Mouse (Mus musculus): ENCODE measurements around the gene Rnf8. TPM values are rescaled to one million over a fixed set of nuclear protein-coding genes. Genes with fewer than 3 reads are reported as not detected.

The Rnf8 gene
- total RNA-seq, 2 experiments from 2014 or later: 63.0 to 64.2 TPM

GRCm38 (mm10) chr17:29619231-29619630 lies 4.6 kb downstream of the Rnf8 start:
- intact Hi-C loops (cut with DNase I): loop anchor here (10.0 kb wide), 1 partner anchor 266 kb away; no protein-coding TSS in a partner anchor
- DNase-seq: no peak

DNA sequence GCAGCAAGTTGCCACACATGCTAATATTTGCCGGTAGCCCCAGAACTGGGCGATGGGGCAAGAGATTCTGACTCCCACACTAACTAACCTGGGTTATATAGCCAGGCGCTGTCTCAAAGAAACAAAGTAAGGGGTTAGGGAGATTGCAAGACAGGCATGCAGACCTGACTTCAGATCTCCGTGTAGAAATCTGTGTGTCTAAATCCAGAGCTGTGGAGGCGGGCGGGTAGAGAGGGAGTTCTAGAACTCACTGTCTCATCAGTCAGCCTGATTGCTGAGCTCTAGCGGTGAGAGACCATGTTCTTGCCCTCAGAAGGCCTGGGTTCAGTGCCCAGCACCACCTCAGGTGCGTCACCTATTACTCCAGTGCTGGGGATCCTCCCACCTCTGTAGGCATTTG lies 8.9 kb downstream of the Rnf8 start:
- intact Hi-C loops (cut with DNase I): no loop called here
- DNase-seq: no peak

DNA sequence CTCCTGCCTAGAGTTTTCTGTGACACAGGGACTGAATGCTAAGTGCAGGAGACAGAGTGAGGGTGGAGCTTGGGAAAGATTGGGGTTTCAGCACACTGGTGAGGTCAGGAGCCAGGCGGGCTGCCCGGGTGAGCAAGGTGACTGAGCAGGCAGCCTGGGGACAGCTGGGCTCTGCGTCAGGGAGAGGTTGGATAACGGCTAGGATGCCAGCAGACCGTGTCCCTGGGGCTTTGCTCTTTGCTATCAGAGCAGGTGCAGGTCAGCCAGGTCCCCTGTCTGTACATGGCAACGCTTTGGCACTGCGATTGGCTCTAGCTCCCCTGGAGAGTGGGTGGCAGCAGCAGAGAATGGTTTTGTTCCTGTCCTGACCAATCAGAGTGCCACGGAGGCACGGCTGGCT lies 12.7 kb downstream of the Rnf8 start:
- DNase-seq: no peak
- intact Hi-C loops (cut with DNase I): no loop called here

DNA sequence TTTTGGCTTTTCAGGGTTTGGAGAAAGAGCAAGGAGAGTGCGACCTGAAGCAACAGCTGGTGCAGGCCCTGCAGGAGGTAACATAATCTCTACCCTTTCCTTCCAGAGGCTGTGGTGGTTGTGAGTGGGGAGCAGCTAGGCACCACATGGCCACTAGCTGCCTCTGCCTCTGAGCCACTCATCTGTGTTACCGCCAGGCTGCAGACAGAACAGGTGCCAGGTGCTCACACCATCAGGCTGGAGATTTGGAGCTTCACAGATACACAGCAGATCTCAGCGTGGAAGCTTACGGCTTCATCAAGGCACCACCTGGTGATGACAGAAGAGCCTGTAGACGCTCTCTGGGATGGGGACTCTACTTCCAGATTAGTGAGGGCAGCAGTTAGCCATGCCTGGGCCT lies 14.4 kb downstream of the Rnf8 start:
- no peak for DNase-seq
- intact Hi-C loops (cut with DNase I): no loop called here

DNA sequence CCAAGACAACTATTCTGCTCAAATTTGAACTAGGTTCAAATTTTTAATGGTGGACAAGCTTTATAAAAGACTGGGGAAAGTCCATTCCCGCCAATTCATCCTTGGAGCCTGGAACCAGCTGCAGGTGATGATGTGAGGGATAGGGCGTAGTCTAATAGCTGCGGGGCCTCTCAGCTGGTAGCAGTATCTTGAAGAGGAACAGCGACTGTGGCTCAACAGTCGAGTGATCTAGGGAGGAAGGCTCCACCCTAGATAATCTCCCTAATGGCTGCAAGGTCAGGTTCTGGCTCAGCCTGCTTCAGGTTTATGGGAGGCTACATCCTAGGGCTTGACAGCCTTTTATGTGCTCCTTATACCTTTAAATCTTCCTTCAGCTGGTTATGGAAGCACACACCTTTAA lies 15.0 kb downstream of the Rnf8 start:
- intact Hi-C loops (cut with DNase I): no loop called here
- DNase-seq: no peak

- intact Hi-C loops (cut with DNase I): no loop called here
- DNase-seq: no peak
Measured at GRCm38 (mm10) chr17:29632312-29632711, 17.7 kb downstream of the Rnf8 start.

DNA sequence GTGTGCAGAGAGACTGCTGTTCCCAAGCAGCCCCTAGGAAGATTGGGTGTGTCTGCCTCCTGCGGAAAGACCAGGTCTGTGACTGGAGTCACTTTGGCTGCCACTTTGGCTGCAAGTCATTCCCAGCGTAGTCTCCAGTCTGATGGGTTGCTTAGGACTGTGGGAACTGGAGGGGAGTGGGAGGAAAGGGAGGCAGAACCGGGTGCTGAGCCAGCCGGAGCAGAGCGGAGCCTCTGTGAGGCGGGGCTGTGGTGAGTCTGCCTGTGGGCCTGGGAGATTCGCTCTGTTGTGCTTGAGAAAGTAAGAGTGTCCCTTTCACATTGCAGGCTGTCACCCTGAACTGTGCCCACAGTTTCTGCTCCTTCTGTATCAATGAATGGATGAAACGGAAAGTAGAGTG lies 20.9 kb downstream of the Rnf8 start:
- DNase-seq: no peak
- intact Hi-C loops (cut with DNase I): no loop called here

DNA sequence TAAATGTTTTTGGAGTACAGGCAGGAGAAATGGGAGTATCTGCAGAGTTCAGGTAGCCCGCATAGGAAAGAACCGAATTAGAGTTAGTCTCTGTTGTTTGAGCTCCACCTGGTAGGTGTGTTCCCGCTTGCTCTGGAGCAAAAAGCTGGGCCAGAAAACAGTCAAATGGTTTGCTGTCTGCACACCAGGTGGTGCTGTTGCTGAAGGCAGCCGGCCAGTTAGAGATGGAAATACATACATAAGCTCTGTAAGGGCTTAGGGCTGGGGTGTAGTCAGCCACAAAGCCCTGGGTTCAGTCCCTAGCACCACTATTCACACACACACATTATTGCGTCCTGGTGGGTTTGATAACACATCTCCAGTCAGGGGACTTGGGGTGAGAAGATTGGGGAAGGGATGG lies 21.5 kb downstream of the Rnf8 start:
- intact Hi-C loops (cut with DNase I): no loop called here
- peak; percentile 51 for DNase-seq

DNA sequence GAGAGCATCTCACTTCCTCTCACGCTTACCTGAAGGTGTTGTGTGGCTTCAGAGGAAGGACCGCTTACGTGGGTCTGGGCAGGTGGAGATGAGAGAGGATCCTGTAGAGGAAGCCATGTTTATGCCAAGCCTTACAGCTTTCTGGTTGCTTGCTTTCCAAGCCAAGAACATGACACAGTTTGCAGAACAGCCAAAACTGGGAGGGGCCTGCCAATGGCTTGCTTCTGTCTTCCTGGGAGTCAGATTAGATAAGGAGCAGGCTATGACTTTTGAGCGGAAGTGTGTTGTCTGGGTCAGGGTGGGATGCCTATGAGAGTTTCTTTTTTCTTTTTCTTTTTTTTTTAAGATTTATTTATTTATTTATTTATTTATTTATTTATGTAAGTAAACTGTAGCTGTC lies 22.8 kb downstream of the Rnf8 start:
- DNase-seq: no peak
- intact Hi-C loops (cut with DNase I): no loop called here

DNA sequence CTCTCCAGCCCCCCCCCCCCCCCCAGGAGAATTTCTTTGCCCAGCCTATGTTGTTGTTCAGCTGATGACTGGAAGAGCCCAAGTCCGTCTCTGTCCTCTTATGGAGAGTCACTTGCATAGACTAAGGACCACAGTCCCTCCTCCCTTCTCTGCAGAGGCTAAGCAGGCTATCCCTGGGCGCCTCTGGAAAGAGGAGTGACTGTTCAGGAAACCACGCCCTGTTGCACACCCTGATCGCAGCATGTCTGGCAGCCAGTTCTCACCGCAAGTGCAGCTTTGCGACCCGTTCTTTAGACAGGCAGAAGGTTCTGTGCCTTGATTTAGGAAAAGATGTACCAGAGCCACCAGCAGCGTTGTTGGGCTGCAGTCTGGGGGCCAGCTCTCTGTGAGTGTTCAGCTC lies 23.3 kb downstream of the Rnf8 start:
- no peak for DNase-seq
- intact Hi-C loops (cut with DNase I): no loop called here

GRCm38 (mm10) chr17:29640971-29641370 lies 26.4 kb downstream of the Rnf8 start:
- DNase-seq: no peak
- intact Hi-C loops (cut with DNase I): no loop called here

GRCm38 (mm10) chr17:29642219-29642618 lies 27.6 kb downstream of the Rnf8 start:
- intact Hi-C loops (cut with DNase I): no loop called here
- DNase-seq: no peak

GRCm38 (mm10) chr17:29658249-29658648 lies 43.7 kb downstream of the Rnf8 start:
- intact Hi-C loops (cut with DNase I): no loop called here

GRCm38 (mm10) chr17:29660076-29660761 lies 45.6 kb downstream of the Rnf8 start, which contains the start of gene Cmtr1:
Gene Cmtr1 (plus strand): TSS chr17:29660595.
- peak; percentile 95 for DNase-seq
- intact Hi-C loops (cut with DNase I): no loop called here

More at GRCm38 (mm10) chr17:29658249-29658648, 43.7 kb downstream of the Rnf8 start:
- no peak for DNase-seq

GRCm38 (mm10) chr17:29660762-29661391 lies 46.3 kb downstream of the Rnf8 start:
- intact Hi-C loops (cut with DNase I): no loop called here
- DNase-seq: no peak

GRCm38 (mm10) chr17:29662145-29662544 lies 47.6 kb downstream of the Rnf8 start:
- DNase-seq: no peak
- intact Hi-C loops (cut with DNase I): no loop called here

DNA sequence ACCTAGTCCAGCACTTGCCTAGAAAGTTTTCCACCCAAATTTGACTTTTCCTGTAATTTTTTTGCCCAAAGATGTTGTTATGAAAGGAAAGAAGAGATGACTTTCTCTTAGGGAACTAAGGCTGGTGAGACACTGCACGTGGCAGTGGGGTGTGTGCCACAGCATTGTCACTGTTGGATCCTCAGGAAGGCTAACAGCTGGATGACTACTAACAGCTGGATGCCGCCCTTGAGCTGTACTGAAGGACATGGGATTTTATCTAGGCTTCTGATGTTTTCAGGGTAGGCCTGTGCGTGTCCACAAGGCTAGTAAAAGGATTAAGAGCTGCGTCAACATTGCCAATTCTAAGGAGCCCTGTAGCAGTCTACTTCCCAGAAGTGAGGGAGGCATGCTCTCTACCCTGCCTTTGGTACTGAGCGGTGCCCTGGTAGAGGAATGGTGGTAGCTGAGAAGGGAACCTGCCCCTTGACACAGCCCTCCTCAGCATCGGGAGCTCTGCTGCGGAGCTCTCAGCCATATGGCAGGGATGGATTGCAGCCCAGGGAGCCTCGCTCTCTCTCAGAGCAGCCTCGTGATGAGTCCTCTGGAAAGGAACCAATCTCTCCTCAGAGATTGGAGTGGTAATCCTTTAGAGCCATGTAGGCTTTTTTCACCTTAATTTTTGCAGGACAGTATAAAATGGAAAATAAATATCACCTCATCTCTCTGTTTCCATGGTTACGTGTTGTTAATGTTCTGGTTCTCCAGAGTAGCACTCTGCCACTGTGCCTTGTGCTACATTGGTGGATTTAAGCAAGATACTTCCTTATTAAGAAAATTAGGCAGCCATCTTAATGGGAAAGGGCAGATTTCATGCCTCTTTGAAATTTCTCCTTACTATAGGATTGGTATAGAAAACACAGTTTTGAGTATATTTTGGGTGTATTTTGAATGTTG lies 53.7 kb downstream of the Rnf8 start:
- intact Hi-C loops (cut with DNase I): no loop called here

DNA sequence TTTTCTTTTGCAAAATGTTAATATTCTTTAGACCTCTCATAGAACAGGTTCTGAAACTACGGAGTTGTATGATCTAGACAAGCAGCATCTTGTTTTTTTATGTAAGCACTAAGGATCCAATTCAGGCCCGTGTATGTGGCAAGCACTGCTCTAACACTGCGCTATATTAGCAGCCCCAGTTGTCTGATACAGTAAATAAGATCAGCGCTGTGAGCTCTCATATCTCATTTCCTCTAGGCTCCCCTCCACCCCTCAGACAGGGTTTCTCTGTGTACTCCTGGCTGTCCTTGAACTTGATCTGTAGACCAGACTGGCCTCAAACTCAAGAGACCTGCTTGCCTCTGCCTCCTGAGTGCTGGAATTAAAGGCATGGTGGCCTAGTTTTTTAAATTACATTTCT lies 54.4 kb downstream of the Rnf8 start:
- DNase-seq: no peak
- intact Hi-C loops (cut with DNase I): no loop called here

More for the DNA sequence above, 53.7 kb downstream of the Rnf8 start:
- peak; percentile 74 for DNase-seq

- DNase-seq: no peak
- intact Hi-C loops (cut with DNase I): no loop called here
Measured at GRCm38 (mm10) chr17:29669936-29670335, 55.3 kb downstream of the Rnf8 start.

GRCm38 (mm10) chr17:29671021-29671420 lies 56.4 kb downstream of the Rnf8 start:
- intact Hi-C loops (cut with DNase I): no loop called here
- DNase-seq: no peak

- no peak for DNase-seq
- intact Hi-C loops (cut with DNase I): no loop called here
Measured at GRCm38 (mm10) chr17:29673325-29673724, 58.7 kb downstream of the Rnf8 start.
